Mouse (Mus musculus) liver, adult 2 months (tissue): Measurements from ENCODE around the gene Olfr486.

Source experiments
- CTCF ChIP-seq: fragments of 200-500 bp; IDR thresholded peaks from 2 replicates; pipeline ENCODE4 v1.5.1; 2011; ENCODE audit warnings: low read depth, low read length, control low read depth
- POLR2A ChIP-seq: fragments of 200-500 bp; IDR thresholded peaks from 2 replicates; pipeline ENCODE4 v1.6.1; 2011; ENCODE audit warnings: low read length, control low read depth; ENCODE audit not compliant: insufficient read depth; ENCODE audit errors: extremely low read depth

- TF ChIP-seq POLR2A (no peak), CTCF (no peak)
These were observed 24.4 kb upstream of the Olfr486 start for GRCm38 (mm10) chr7:108196938-108197337.
